In genomic region chr14:105905509-105905908, GRCm38 (mm10) we compare ENCODE assay signal across 24 mouse cellular contexts. TPM values are rescaled to one million over a fixed set of nuclear protein-coding genes. Genes with fewer than 3 reads are reported as not detected.
DNase-seq lines count a peak whose midpoint lies in the region; ATAC-seq and TF ChIP-seq lines count a peak whose summit lies in the region.
"Had no signal": no experiment of that assay in that cellular context is flagged by ENCODE, and none has a peak within 500 bp of the region (broad histone marks: within the 10 kb centered on the region; RNA-seq: fewer than 3 reads in every experiment).

No protein-coding gene starts in this region.

- H3K27ac ChIP-seq in midbrain, embryonic 11.5 days (ENCODE audit: low read depth, low read length): no peak overlapping the region
- no peak overlapping the region for H3K27ac ChIP-seq in midbrain, embryonic 10.5 days (replicated peaks)
- no peak overlapping the region for H3K27ac ChIP-seq in lung, postnatal 0 days (ENCODE audit: low read length)
- H3K27ac ChIP-seq: embryonic facial prominence, embryonic 10.5 days; embryonic facial prominence, embryonic 12.5 days; forebrain, embryonic 13.5 days; forebrain, embryonic 15.5 days had no signal

- H3K4me1 ChIP-seq in midbrain, embryonic 11.5 days (ENCODE audit: control insufficient read depth, insufficient read depth, low read length): no peaks in the 10 kb centered on the region
- no peaks in the 10 kb centered on the region for H3K4me1 ChIP-seq in midbrain, embryonic 10.5 days
- H3K4me1 ChIP-seq in lung, postnatal 0 days (ENCODE audit: insufficient read depth, low read depth, low read length): no peaks in the 10 kb centered on the region
- H3K4me1 ChIP-seq: embryonic facial prominence, embryonic 10.5 days; embryonic facial prominence, embryonic 12.5 days; forebrain, embryonic 13.5 days; forebrain, embryonic 15.5 days had no signal

- no peaks in the 10 kb centered on the region for H3K36me3 ChIP-seq in midbrain, embryonic 11.5 days (ENCODE audit: control insufficient read depth, insufficient read depth, low read length)
- no peaks in the 10 kb centered on the region for H3K36me3 ChIP-seq in midbrain, embryonic 10.5 days
- no peaks in the 10 kb centered on the region for H3K36me3 ChIP-seq in lung, postnatal 0 days (ENCODE audit: insufficient read depth, low read length)
- H3K36me3 ChIP-seq: embryonic facial prominence, embryonic 10.5 days; embryonic facial prominence, embryonic 12.5 days; forebrain, embryonic 15.5 days; G1E had no signal

- DNase-seq in midbrain, embryonic 11.5 days (ENCODE audit: low spot score, missing footprints): peak; percentile 39
- DNase-seq in midbrain, embryonic 10.5 days (ENCODE audit: low spot score): no peak
- no peak for DNase-seq in lung, postnatal 0 days (ENCODE audit: low spot score)
- DNase-seq in spleen, postnatal 14 days (ENCODE audit: low spot score in 2 of 2): no peak
- DNase-seq: adrenal gland, adult 8-10 months; adrenal gland, postnatal 14 days; adrenal gland, postnatal 36 days; B cell, adult 2 months; cerebellum, adult 11-12 months; cerebellum, adult 2 months; cerebellum, adult 9-10 months; cerebellum, postnatal 10 days; cerebellum, postnatal 25 days; forebrain, postnatal 0 days had no signal

- H3K9ac ChIP-seq in midbrain, embryonic 11.5 days (ENCODE audit: low read length): no peak overlapping the region
- no peak overlapping the region for H3K9ac ChIP-seq in lung, postnatal 0 days (replicated peaks; ENCODE audit: low read depth)
- H3K9ac ChIP-seq: embryonic facial prominence, embryonic 12.5 days; forebrain, embryonic 13.5 days; forebrain, embryonic 15.5 days; forebrain, postnatal 0 days had no signal

- no peak for TF ChIP-seq CTCF in lung, postnatal 0 days (IDR thresholded peaks at IDR 0.05)

- 92% methylated on average over 4 of the region's 4 CpGs for WGBS in midbrain, embryonic 11.5 days
- 96% methylated on average over 4 of the region's 4 CpGs for WGBS in midbrain, embryonic 10.5 days
- WGBS in lung, postnatal 0 days: 94% methylated on average over 4 of the region's 4 CpGs

- H3K4me2 ChIP-seq in midbrain, embryonic 11.5 days: no peak overlapping the region
- no peak overlapping the region for H3K4me2 ChIP-seq in lung, postnatal 0 days (replicated peaks; ENCODE audit: low read depth, low read length)
- H3K4me2 ChIP-seq: embryonic facial prominence, embryonic 12.5 days; forebrain, embryonic 13.5 days; forebrain, embryonic 15.5 days had no signal

- no peaks in the 10 kb centered on the region for H3K9me3 ChIP-seq in midbrain, embryonic 11.5 days (ENCODE audit: control insufficient read depth, low read length)
- no peaks in the 10 kb centered on the region; the same call in 1 of the 2 replicates for H3K9me3 ChIP-seq in midbrain, embryonic 10.5 days (replicated peaks)
- H3K9me3 ChIP-seq in lung, postnatal 0 days (ENCODE audit: low read length): no peaks in the 10 kb centered on the region; the same call in 1 of the 2 replicates
- H3K9me3 ChIP-seq: embryonic facial prominence, embryonic 12.5 days; forebrain, embryonic 13.5 days had no signal

- no peak for ATAC-seq in midbrain, embryonic 11.5 days (ENCODE audit: low FRiP score)
- peak; percentile 76 for ATAC-seq in granulocyte monocyte progenitor cell, adult 5-6 weeks (replicated peaks; ENCODE audit: poor library complexity, severe bottlenecking)
- ATAC-seq in lung, postnatal 0 days: no peak
- ATAC-seq: activated CD4-positive, CD25-positive, alpha-beta regulatory T cell, adult 4 months; CD4-positive, CD25-positive, alpha-beta regulatory T cell, adult 4 months; forebrain, embryonic 13.5 days; forebrain, embryonic 15.5 days; forebrain, postnatal 0 days; Patski had no signal

- H3K4me3 ChIP-seq in midbrain, embryonic 11.5 days (ENCODE audit: low read depth, low read length): no peak overlapping the region
- H3K4me3 ChIP-seq in midbrain, embryonic 10.5 days: no peak overlapping the region
- H3K4me3 ChIP-seq in lung, postnatal 0 days (ENCODE audit: low read depth, low read length): no peak overlapping the region
- H3K4me3 ChIP-seq: embryonic facial prominence, embryonic 10.5 days; embryonic facial prominence, embryonic 12.5 days; forebrain, embryonic 13.5 days; forebrain, embryonic 15.5 days had no signal

- no peaks in the 10 kb centered on the region; the same call in 1 of the 2 replicates for H3K27me3 ChIP-seq in midbrain, embryonic 11.5 days (ENCODE audit: control insufficient read depth, insufficient read depth, low read length)
- peaks cover 10% of the 10 kb centered on the region for H3K27me3 ChIP-seq in midbrain, embryonic 10.5 days (ENCODE audit: low read depth, poor library complexity, severe bottlenecking)
- H3K27me3 ChIP-seq in lung, postnatal 0 days (replicated peaks; ENCODE audit: insufficient read depth, low read length): no peaks in the 10 kb centered on the region
- H3K27me3 ChIP-seq: CH12.LX; embryonic facial prominence, embryonic 12.5 days; forebrain, embryonic 13.5 days; forebrain, embryonic 15.5 days; Patski had no signal

- TF ChIP-seq EP300 in lung, postnatal 0 days (IDR thresholded peaks at IDR 0.05): no peak

RNA-seq across cellular contexts. Expression of gene Spry2, which starts 8.9 kb away (rescaled TPM):
- polyA plus RNA-seq in midbrain, embryonic 11.5 days (2014; fragmentation: Nextera tagmentation; extraction: Ambion mirVana): 27.0 and 28.0 TPM in 2 replicates
- 25.8 and 29.0 TPM in 2 replicates for polyA plus RNA-seq in midbrain, embryonic 10.5 days (2016; fragmentation: Nextera tagmentation; extraction: Ambion mirVana)
- 7.9 and 9.1 TPM in 2 replicates for total RNA-seq in granulocyte monocyte progenitor cell, adult 5-6 weeks (2014; fragmentation: Nextera tagmentation)
- total RNA-seq in granulocyte monocyte progenitor cell, adult 5-6 weeks (2017): 6.8 and 9.3 TPM in 2 replicates
- polyA plus RNA-seq in lung, postnatal 0 days (2015; fragmentation: Nextera tagmentation; extraction: Ambion mirVana): 88.9 and 99.8 TPM in 2 replicates
- total RNA-seq: CH12.LX had no signal
- polyA plus RNA-seq: activated CD4-positive, CD25-positive, alpha-beta regulatory T cell, adult 4 months; G1E had no signal
